Mouse (Mus musculus): ENCODE results near the gene Ptpre. TPM values are rescaled to one million over a fixed set of nuclear protein-coding genes. Genes with fewer than 3 reads are reported as not detected.

Ptpre gene
- total and polyA plus RNA-seq, 3 experiments, result 30.5 to 154 (median 119) TPM

DNA sequence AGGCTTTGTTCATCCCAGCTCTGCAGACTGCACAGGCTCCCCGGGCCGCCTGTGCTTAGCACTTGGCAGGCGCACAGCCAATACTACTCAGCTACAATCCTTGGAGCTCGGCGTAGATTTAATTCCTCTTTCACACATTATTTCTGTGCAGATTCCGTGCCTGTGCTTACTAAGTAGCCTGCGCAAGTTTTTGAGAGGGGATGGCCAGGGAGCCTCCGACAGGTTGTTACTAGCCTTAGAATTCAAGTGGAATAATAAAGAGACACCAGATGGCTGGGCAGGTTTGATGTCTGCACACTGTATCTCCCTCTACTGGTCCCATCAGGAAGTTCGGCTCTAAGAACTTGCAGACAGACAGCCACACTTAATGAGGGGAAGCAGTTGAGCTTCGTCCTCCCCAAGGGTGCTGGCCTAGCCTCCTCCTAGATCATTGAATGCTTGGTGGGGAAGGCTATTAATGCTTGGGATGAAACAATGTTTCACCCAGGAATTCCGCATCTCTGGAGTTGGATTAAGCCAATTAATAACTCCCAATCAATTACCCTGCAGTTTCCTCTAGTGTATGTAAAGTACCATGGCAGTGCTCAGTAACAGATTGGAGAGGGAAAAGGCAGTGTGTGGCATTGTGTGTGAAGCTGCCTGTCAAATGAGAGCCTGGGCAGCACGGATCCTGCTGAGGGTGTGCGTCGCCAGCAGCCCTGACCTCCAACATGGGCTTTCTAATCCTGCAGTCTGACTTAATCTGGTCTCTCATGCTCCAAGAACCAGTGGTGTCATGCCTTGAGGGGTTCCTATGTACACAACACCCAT, 104.6 kb downstream of the Ptpre start:
- Histone ChIP-seq H3K4me1 (ENCODE audit: insufficient read depth, low read depth, low read length) (peaks cover 52% of the 10 kb centered on the region), H3K4me3 (ENCODE audit: low read depth, low read length) (no peak overlapping the region), H3K27me3 (ENCODE audit: insufficient read depth, low read length) (no peaks in the 10 kb centered on the region), H3K9me3 (replicated peaks) (peaks cover 5% of the 10 kb centered on the region), H3K36me3 (replicated peaks) (peaks cover 95% of the 10 kb centered on the region)
- peak; percentile 50 for TF ChIP-seq CTCF (IDR thresholded peaks at IDR 0.05; ENCODE audit: low read depth, low read length)
- no peak for TF ChIP-seq TAL1 (conservative IDR thresholded peaks at IDR 0.05; ENCODE audit: low read depth, low read length)
- no peak for TF ChIP-seq GATA2 (IDR thresholded peaks at IDR 0.05; ENCODE audit: borderline replicate concordance, low read depth, low read length)
- ATAC-seq (ENCODE audit: extremely low read depth, insufficient number of reproducible peaks, low FRiP score, poor library complexity, severe bottlenecking) (no peak; the same call in 1 of the 2 replicates), DNase-seq (ENCODE audit: low spot score) (peak; percentile 20)

- Histone ChIP-seq H3K9me3 (replicated peaks) (peaks cover 11% of the 10 kb centered on the region), H3K4me3 (ENCODE audit: low read depth, low read length) (no peak overlapping the region), H3K27me3 (ENCODE audit: insufficient read depth, low read length) (no peaks in the 10 kb centered on the region), H3K4me1 (ENCODE audit: insufficient read depth, low read depth, low read length) (peaks cover 39% of the 10 kb centered on the region), H3K36me3 (replicated peaks) (peaks cover 96% of the 10 kb centered on the region)
- TF ChIP-seq POLR2AphosphoS5 (IDR thresholded peaks at IDR 0.05; ENCODE audit: insufficient replicate concordance, low read depth, low read length) (no peak), GATA1 (IDR thresholded peaks at IDR 0.05; ENCODE audit: borderline replicate concordance, low read length) (no peak)
- no peak for ATAC-seq (ENCODE audit: extremely low read depth, insufficient number of reproducible peaks, low FRiP score, poor library complexity, severe bottlenecking)
- no peak for DNase-seq (ENCODE audit: low spot score)
These were observed 107.2 kb downstream of the Ptpre start for GRCm38 (mm10) chr7:135644452-135644851.

DNA sequence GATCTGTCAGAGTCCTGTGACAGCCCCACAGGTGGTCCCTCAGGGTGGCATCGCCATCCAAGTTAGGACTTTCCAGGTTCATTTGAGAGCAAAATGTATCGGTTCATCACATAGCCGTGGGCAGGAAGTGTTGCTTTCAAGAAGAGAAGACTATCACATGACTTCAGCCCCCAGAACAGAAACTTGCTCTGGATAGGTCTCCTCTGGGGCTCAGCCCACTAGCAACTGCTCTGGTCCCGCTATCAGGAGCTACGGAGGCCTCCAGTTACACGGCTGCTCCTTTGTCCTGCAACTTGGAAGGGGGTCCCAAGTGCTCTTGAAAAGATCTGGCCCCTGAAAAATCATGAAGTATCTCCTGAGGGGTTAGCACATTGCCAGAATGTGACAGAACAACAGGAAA, 109.7 kb downstream of the Ptpre start:
- Histone ChIP-seq H3K36me3 (replicated peaks) (peaks cover 100% of the 10 kb centered on the region), H3K4me3 (ENCODE audit: low read depth, low read length) (no peak overlapping the region), H3K27me3 (ENCODE audit: insufficient read depth, low read length) (no peaks in the 10 kb centered on the region), H3K9me3 (replicated peaks) (peaks cover 11% of the 10 kb centered on the region), H3K4me1 (ENCODE audit: insufficient read depth, low read depth, low read length) (peaks cover 26% of the 10 kb centered on the region)
- TF ChIP-seq POLR2AphosphoS5 (IDR thresholded peaks at IDR 0.05; ENCODE audit: insufficient replicate concordance, low read depth, low read length), result no peak
- TF ChIP-seq GATA1 (IDR thresholded peaks at IDR 0.05; ENCODE audit: borderline replicate concordance, low read length), result no peak
- TF ChIP-seq GATA2 (IDR thresholded peaks at IDR 0.05; ENCODE audit: borderline replicate concordance, low read depth, low read length), result no peak
- no peak for TF ChIP-seq CTCF (IDR thresholded peaks at IDR 0.05; ENCODE audit: low read depth, low read length)
- TF ChIP-seq TAL1 (conservative IDR thresholded peaks at IDR 0.05; ENCODE audit: low read depth, low read length), result no peak
- ATAC-seq (ENCODE audit: extremely low read depth, insufficient number of reproducible peaks, low FRiP score, poor library complexity, severe bottlenecking), result no peak
- DNase-seq (ENCODE audit: low spot score), result no peak

DNA sequence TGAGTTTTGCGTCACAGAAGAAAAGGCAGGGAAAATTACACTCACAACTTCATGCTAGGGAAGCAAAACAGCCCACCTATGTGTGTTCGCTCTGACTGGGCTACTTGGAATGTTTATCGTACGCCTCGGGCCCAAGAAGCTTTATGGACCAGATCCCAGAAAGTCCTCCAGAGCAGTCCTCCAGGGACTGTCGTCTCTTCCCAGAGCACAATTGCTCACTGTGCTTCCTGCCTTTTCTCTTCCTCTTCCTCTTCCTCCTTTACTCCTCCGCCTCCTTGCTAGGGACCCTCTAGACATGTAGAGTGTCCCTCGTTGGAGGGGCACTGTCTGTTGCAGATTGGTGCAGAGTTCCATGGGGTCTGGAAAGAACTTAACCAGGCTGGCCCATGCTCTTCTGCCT, 111.5 kb downstream of the Ptpre start:
- Histone ChIP-seq H3K36me3 (replicated peaks) (peaks cover 100% of the 10 kb centered on the region), H3K4me1 (ENCODE audit: insufficient read depth, low read depth, low read length) (peaks cover 19% of the 10 kb centered on the region)
- TF ChIP-seq GATA2 (IDR thresholded peaks at IDR 0.05; ENCODE audit: borderline replicate concordance, low read depth, low read length) (no peak), GATA1 (IDR thresholded peaks at IDR 0.05; ENCODE audit: borderline replicate concordance, low read length) (no peak), CTCF (IDR thresholded peaks at IDR 0.05; ENCODE audit: low read depth, low read length) (no peak), TAL1 (conservative IDR thresholded peaks at IDR 0.05; ENCODE audit: low read depth, low read length) (no peak)

DNA sequence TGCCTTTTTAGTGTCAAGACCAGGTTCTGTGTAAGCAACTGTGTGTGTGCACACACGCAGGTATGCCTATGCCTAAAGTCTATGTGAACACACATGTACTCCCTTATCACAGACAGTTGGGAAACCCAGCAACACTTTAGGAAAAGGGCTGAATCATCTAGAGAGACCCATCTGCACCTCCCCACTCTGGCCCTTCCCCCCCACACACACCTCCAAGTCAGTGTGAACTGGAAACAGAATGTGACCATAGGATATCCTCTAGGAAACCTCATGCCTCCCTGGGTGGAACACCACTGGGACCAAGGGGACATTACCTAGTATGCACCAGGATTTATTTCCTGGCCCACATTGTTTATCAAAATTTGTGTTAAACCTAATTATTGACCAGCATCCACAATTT, 112.0 kb downstream of the Ptpre start:
- peaks cover 11% of the 10 kb centered on the region for H3K9me3 ChIP-seq (replicated peaks)
- peaks cover 100% of the 10 kb centered on the region for H3K36me3 ChIP-seq (replicated peaks)
- H3K4me1 ChIP-seq (ENCODE audit: insufficient read depth, low read depth, low read length), result peaks cover 22% of the 10 kb centered on the region
- H3K27me3 ChIP-seq (ENCODE audit: insufficient read depth, low read length), result no peaks in the 10 kb centered on the region
- no peak for ATAC-seq (ENCODE audit: extremely low read depth, insufficient number of reproducible peaks, low FRiP score, poor library complexity, severe bottlenecking)
- TF ChIP-seq POLR2AphosphoS5 (IDR thresholded peaks at IDR 0.05; ENCODE audit: insufficient replicate concordance, low read depth, low read length) (no peak), TAL1 (conservative IDR thresholded peaks at IDR 0.05; ENCODE audit: low read depth, low read length) (no peak)
- no peak overlapping the region for H3K4me3 ChIP-seq (ENCODE audit: low read depth, low read length)
- no peak for DNase-seq (ENCODE audit: low spot score)

More for the DNA sequence above, 111.5 kb downstream of the Ptpre start:
- ATAC-seq (ENCODE audit: extremely low read depth, insufficient number of reproducible peaks, low FRiP score, poor library complexity, severe bottlenecking) (no peak), DNase-seq (ENCODE audit: low spot score) (no peak)
- Histone ChIP-seq H3K4me3 (ENCODE audit: low read depth, low read length) (no peak overlapping the region), H3K27me3 (ENCODE audit: insufficient read depth, low read length) (no peaks in the 10 kb centered on the region), H3K9me3 (replicated peaks) (peaks cover 11% of the 10 kb centered on the region)

DNA sequence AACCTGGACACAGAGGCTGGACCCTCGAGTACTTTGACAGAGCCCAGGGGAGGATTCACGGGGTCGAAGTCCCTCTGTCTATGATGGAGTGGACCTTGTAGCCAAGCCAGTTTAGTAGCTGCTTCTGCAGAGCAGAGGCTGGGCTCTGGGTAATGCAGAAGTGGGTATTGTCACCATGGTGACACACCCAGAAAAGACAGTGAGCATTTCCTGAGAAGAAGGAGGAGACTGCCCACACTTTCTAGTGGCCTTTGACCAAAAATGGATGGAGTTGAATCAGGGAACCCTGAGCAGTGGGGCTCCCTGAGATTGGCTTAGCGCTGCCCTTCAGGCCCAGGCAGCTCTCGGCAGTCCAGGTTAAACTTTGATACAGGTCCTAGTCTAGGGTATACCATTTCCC, 112.8 kb downstream of the Ptpre start:
- TF ChIP-seq POLR2AphosphoS5 (IDR thresholded peaks at IDR 0.05; ENCODE audit: insufficient replicate concordance, low read depth, low read length) (no peak), GATA1 (IDR thresholded peaks at IDR 0.05; ENCODE audit: borderline replicate concordance, low read length) (no peak), CTCF (IDR thresholded peaks at IDR 0.05; ENCODE audit: low read depth, low read length) (no peak), GATA2 (IDR thresholded peaks at IDR 0.05; ENCODE audit: borderline replicate concordance, low read depth, low read length) (no peak), TAL1 (conservative IDR thresholded peaks at IDR 0.05; ENCODE audit: low read depth, low read length) (no peak)
- DNase-seq (ENCODE audit: low spot score), result no peak
- Histone ChIP-seq H3K4me3 (ENCODE audit: low read depth, low read length) (no peak overlapping the region), H3K4me1 (ENCODE audit: insufficient read depth, low read depth, low read length) (peaks cover 26% of the 10 kb centered on the region), H3K9me3 (replicated peaks) (peaks cover 11% of the 10 kb centered on the region), H3K27me3 (ENCODE audit: insufficient read depth, low read length) (no peaks in the 10 kb centered on the region), H3K36me3 (replicated peaks) (peaks cover 100% of the 10 kb centered on the region)
- no peak for ATAC-seq (ENCODE audit: extremely low read depth, insufficient number of reproducible peaks, low FRiP score, poor library complexity, severe bottlenecking)
